Mouse (Mus musculus): Measurements from ENCODE around the gene Palmd. TPM values are rescaled to one million over a fixed set of nuclear protein-coding genes. Genes with fewer than 3 reads are reported as not detected.

Gene Palmd
- 10.4 and 11.1 TPM in 2 replicates for polyA plus RNA-seq (2014; fragmentation: Nextera tagmentation; extraction: Ambion mirVana)

GRCm38 (mm10) chr3:116968540-116968997 is at the start of gene Palmd:
Gene Palmd (minus strand): TSS chr3:116968987.
- ATAC-seq (replicated peaks; ENCODE audit: insufficient number of reproducible peaks, low FRiP score, low TSS enrichment): peak; percentile 67
- no peaks in the 10 kb centered on the region for H3K9me3 ChIP-seq (replicated peaks; ENCODE audit: control insufficient read depth, low read length)
- 3% methylated on average over 17 of the region's 17 CpGs for WGBS (ENCODE audit: insufficient replicate concordance)
- peak within 1 kb of the TSS; percentile 73 for H3K4me2 ChIP-seq
- H3K4me3 ChIP-seq (ENCODE audit: low read depth, low read length): peak within 1 kb of the TSS; percentile 52
- peaks cover 5% of the 10 kb centered on the region; the same call in 1 of the 2 replicates for H3K4me1 ChIP-seq (ENCODE audit: control insufficient read depth, insufficient read depth, low read length)
- H3K27ac ChIP-seq (ENCODE audit: low read depth, low read length): peak within 1 kb of the TSS; percentile 54; the same call in 1 of the 2 replicates
- H3K36me3 ChIP-seq (ENCODE audit: control insufficient read depth, insufficient read depth, low read length): no peaks in the 10 kb centered on the region
- H3K27me3 ChIP-seq (ENCODE audit: control insufficient read depth, insufficient read depth, low read length): no peaks in the 10 kb centered on the region
- peak within 1 kb of the TSS; percentile 72 for H3K9ac ChIP-seq (ENCODE audit: low read depth, low read length)

- no peak for ATAC-seq (replicated peaks; ENCODE audit: insufficient number of reproducible peaks, low FRiP score, low TSS enrichment)
- Histone ChIP-seq H3K9me3 (replicated peaks; ENCODE audit: control insufficient read depth, low read length) (no peaks in the 10 kb centered on the region), H3K27me3 (ENCODE audit: control insufficient read depth, insufficient read depth, low read length) (no peaks in the 10 kb centered on the region), H3K27ac (ENCODE audit: low read depth, low read length) (no peak overlapping the region), H3K4me2 (no peak overlapping the region), H3K4me1 (ENCODE audit: control insufficient read depth, insufficient read depth, low read length) (no peaks in the 10 kb centered on the region), H3K36me3 (ENCODE audit: control insufficient read depth, insufficient read depth, low read length) (no peaks in the 10 kb centered on the region), H3K4me3 (ENCODE audit: low read depth, low read length) (no peak overlapping the region), H3K9ac (ENCODE audit: low read depth, low read length) (no peak overlapping the region)
- 69% methylated on average over 6 of the region's 6 CpGs for WGBS (ENCODE audit: insufficient replicate concordance)
These were observed 41.4 kb upstream of the Palmd start for GRCm38 (mm10) chr3:117010182-117010581.

- no peak overlapping the region for H3K4me3 ChIP-seq (ENCODE audit: low read depth, low read length)
- WGBS (ENCODE audit: insufficient replicate concordance): 75% methylated on average over 6 of the region's 6 CpGs
- H3K9ac ChIP-seq (ENCODE audit: low read depth, low read length): no peak overlapping the region
- no peaks in the 10 kb centered on the region for H3K9me3 ChIP-seq (replicated peaks; ENCODE audit: control insufficient read depth, low read length)
- no peaks in the 10 kb centered on the region for H3K27me3 ChIP-seq (ENCODE audit: control insufficient read depth, insufficient read depth, low read length)
- H3K4me2 ChIP-seq: no peak overlapping the region
- no peaks in the 10 kb centered on the region for H3K36me3 ChIP-seq (ENCODE audit: control insufficient read depth, insufficient read depth, low read length)
- H3K4me1 ChIP-seq (ENCODE audit: control insufficient read depth, insufficient read depth, low read length): no peaks in the 10 kb centered on the region
- no peak for ATAC-seq (replicated peaks; ENCODE audit: insufficient number of reproducible peaks, low FRiP score, low TSS enrichment)
- H3K27ac ChIP-seq (ENCODE audit: low read depth, low read length): no peak overlapping the region
These were observed 38.6 kb upstream of the Palmd start for GRCm38 (mm10) chr3:117007340-117007739.

- 81% methylated on average over 3 of the region's 3 CpGs for WGBS (ENCODE audit: insufficient replicate concordance)
These were observed 37.8 kb upstream of the Palmd start for GRCm38 (mm10) chr3:117006636-117007035.

GRCm38 (mm10) chr3:117003379-117003778 is 34.6 kb upstream of the Palmd start:
- Histone ChIP-seq H3K4me2 (no peak overlapping the region), H3K27ac (ENCODE audit: low read depth, low read length) (no peak overlapping the region), H3K36me3 (ENCODE audit: control insufficient read depth, insufficient read depth, low read length) (no peaks in the 10 kb centered on the region), H3K27me3 (ENCODE audit: control insufficient read depth, insufficient read depth, low read length) (no peaks in the 10 kb centered on the region), H3K9ac (ENCODE audit: low read depth, low read length) (no peak overlapping the region), H3K9me3 (replicated peaks; ENCODE audit: control insufficient read depth, low read length) (no peaks in the 10 kb centered on the region), H3K4me3 (ENCODE audit: low read depth, low read length) (no peak overlapping the region), H3K4me1 (ENCODE audit: control insufficient read depth, insufficient read depth, low read length) (no peaks in the 10 kb centered on the region)
- 55% methylated on average over 6 of the region's 6 CpGs for WGBS (ENCODE audit: insufficient replicate concordance)
- ATAC-seq (replicated peaks; ENCODE audit: insufficient number of reproducible peaks, low FRiP score, low TSS enrichment): no peak

More at GRCm38 (mm10) chr3:117006636-117007035, 37.8 kb upstream of the Palmd start:
- Histone ChIP-seq H3K9me3 (replicated peaks; ENCODE audit: control insufficient read depth, low read length) (no peaks in the 10 kb centered on the region), H3K27me3 (ENCODE audit: control insufficient read depth, insufficient read depth, low read length) (no peaks in the 10 kb centered on the region), H3K4me2 (no peak overlapping the region), H3K27ac (ENCODE audit: low read depth, low read length) (no peak overlapping the region), H3K36me3 (ENCODE audit: control insufficient read depth, insufficient read depth, low read length) (no peaks in the 10 kb centered on the region), H3K4me3 (ENCODE audit: low read depth, low read length) (no peak overlapping the region), H3K4me1 (ENCODE audit: control insufficient read depth, insufficient read depth, low read length) (no peaks in the 10 kb centered on the region), H3K9ac (ENCODE audit: low read depth, low read length) (no peak overlapping the region)
- ATAC-seq (replicated peaks; ENCODE audit: insufficient number of reproducible peaks, low FRiP score, low TSS enrichment): no peak

DNA sequence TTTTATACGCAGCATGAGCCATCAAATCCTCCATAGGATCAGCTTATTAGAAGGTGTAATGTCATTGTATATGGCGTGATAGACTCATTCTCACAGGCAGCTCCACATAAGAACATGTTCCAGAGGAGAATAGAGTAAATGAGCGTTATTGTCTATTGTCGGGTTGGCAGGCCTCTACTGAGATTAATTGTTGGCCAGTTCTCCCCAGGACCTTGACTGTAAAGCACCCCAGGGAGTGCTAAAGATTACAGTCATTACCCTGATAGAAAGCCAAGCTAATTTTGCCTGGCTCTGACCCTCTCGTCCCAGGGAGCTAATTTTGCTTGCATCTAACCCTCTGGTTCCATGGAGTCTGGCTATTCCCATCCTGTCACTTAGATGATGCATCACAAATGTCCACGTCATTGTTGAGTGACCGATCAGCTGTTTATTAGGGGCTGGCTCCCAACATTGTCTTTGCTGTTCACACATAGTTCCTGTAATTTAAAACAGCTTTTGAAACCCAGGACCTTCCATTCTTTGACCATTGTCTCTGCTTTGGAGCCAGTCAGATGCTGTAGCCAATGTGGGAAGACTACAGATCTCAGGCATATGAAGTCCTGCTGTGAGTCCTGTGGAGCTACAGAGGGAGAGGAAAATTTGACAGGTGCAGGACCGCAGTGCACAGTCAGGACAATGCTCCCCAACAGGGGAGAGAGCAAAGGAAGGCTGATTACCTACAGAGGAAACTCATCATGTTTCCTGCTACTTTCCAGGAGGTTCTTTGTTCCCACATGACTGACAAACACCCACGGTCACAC is 33.1 kb upstream of the Palmd start:
- H3K27me3 ChIP-seq (ENCODE audit: control insufficient read depth, insufficient read depth, low read length): no peaks in the 10 kb centered on the region
- WGBS (ENCODE audit: insufficient replicate concordance): 55% methylated on average over 9 of the region's 9 CpGs
- H3K27ac ChIP-seq (ENCODE audit: low read depth, low read length): no peak overlapping the region
- H3K36me3 ChIP-seq (ENCODE audit: control insufficient read depth, insufficient read depth, low read length): no peaks in the 10 kb centered on the region
- H3K4me1 ChIP-seq (ENCODE audit: control insufficient read depth, insufficient read depth, low read length): no peaks in the 10 kb centered on the region
- no peak for ATAC-seq (replicated peaks; ENCODE audit: insufficient number of reproducible peaks, low FRiP score, low TSS enrichment)
- H3K4me2 ChIP-seq: no peak overlapping the region
- H3K4me3 ChIP-seq (ENCODE audit: low read depth, low read length): no peak overlapping the region
- H3K9ac ChIP-seq (ENCODE audit: low read depth, low read length): no peak overlapping the region
- H3K9me3 ChIP-seq (replicated peaks; ENCODE audit: control insufficient read depth, low read length): no peaks in the 10 kb centered on the region

DNA sequence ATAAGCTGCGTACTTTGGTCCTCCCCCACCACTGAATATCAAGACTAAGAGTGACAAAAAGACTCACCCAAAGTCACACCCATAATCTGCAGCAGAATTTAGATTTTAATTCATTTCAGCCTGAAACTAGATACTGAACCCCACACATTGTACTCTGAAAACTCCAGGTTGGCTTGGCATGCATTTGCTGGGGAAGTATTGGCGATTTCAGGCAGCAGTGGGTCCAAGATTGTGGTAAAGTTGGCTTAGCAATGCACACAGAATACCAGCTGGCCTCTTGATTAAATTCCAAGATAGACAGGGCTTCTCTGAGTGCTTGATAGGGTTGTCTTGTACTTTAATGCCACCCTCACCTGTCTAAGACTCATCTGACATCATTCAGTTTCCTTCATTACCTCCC is 24.2 kb upstream of the Palmd start:
- Histone ChIP-seq H3K27ac (ENCODE audit: low read depth, low read length) (no peak overlapping the region), H3K4me1 (ENCODE audit: control insufficient read depth, insufficient read depth, low read length) (no peaks in the 10 kb centered on the region), H3K36me3 (ENCODE audit: control insufficient read depth, insufficient read depth, low read length) (no peaks in the 10 kb centered on the region), H3K9me3 (replicated peaks; ENCODE audit: control insufficient read depth, low read length) (no peaks in the 10 kb centered on the region), H3K9ac (ENCODE audit: low read depth, low read length) (no peak overlapping the region), H3K4me3 (ENCODE audit: low read depth, low read length) (no peak overlapping the region), H3K4me2 (no peak overlapping the region), H3K27me3 (ENCODE audit: control insufficient read depth, insufficient read depth, low read length) (no peaks in the 10 kb centered on the region)
- no peak for ATAC-seq (replicated peaks; ENCODE audit: insufficient number of reproducible peaks, low FRiP score, low TSS enrichment)
- 76% methylated on average over 2 of the region's 2 CpGs for WGBS (ENCODE audit: insufficient replicate concordance)

DNA sequence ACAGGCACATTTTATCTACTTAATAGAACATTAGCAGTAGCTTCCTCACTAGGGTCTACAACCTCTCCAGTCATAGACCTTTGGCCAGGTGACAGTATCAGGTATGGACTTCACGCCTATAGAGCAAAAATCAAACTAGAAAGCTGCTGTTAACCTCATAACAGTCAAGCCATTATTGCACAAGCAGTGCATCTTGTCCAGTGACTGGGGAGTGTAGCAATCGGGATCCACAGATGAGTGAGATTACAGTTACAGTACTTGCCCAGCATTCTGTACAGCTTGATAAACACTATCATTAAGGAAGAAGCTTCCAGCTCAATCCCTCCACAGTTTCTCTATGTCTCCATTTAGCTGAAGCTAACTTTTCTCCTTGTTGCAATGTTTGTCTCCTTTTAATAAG is 22.4 kb upstream of the Palmd start:
- no peak for ATAC-seq (replicated peaks; ENCODE audit: insufficient number of reproducible peaks, low FRiP score, low TSS enrichment)
- H3K9ac ChIP-seq (ENCODE audit: low read depth, low read length): no peak overlapping the region
- no peak overlapping the region for H3K27ac ChIP-seq (ENCODE audit: low read depth, low read length)
- H3K9me3 ChIP-seq (replicated peaks; ENCODE audit: control insufficient read depth, low read length): no peaks in the 10 kb centered on the region
- WGBS (ENCODE audit: insufficient replicate concordance): 71% methylated on average over 2 of the region's 2 CpGs
- no peaks in the 10 kb centered on the region for H3K27me3 ChIP-seq (ENCODE audit: control insufficient read depth, insufficient read depth, low read length)
- H3K36me3 ChIP-seq (ENCODE audit: control insufficient read depth, insufficient read depth, low read length): no peaks in the 10 kb centered on the region
- H3K4me1 ChIP-seq (ENCODE audit: control insufficient read depth, insufficient read depth, low read length): no peaks in the 10 kb centered on the region
- H3K4me2 ChIP-seq: no peak overlapping the region
- no peak overlapping the region for H3K4me3 ChIP-seq (ENCODE audit: low read depth, low read length)

DNA sequence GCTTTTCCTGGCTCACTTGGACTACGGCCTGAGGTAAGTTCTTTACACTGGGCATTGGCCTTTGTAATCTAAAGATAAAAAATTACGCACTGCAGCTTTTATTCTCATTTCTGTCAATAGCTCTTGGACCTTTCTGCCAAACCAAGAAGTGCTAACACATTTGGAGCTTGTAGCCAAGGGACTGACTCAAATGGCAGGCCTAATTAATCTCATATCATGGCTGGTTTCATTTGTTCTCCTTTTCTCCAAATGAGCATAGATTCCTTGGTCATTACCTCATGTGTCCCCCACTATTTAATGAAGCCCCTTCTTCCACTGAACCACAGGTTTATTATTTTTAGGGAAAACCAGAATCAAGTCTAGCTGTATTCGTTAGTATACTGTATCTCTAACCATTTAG is 19.4 kb upstream of the Palmd start:
- no peak overlapping the region for H3K9ac ChIP-seq (ENCODE audit: low read depth, low read length)
- H3K36me3 ChIP-seq (ENCODE audit: control insufficient read depth, insufficient read depth, low read length): no peaks in the 10 kb centered on the region
- H3K4me2 ChIP-seq: no peak overlapping the region
- 80% methylated on average over 3 of the region's 3 CpGs for WGBS (ENCODE audit: insufficient replicate concordance)
- H3K27me3 ChIP-seq (ENCODE audit: control insufficient read depth, insufficient read depth, low read length): no peaks in the 10 kb centered on the region
- H3K4me3 ChIP-seq (ENCODE audit: low read depth, low read length): no peak overlapping the region
- ATAC-seq (replicated peaks; ENCODE audit: insufficient number of reproducible peaks, low FRiP score, low TSS enrichment): no peak
- no peaks in the 10 kb centered on the region for H3K9me3 ChIP-seq (replicated peaks; ENCODE audit: control insufficient read depth, low read length)
- H3K27ac ChIP-seq (ENCODE audit: low read depth, low read length): no peak overlapping the region
- H3K4me1 ChIP-seq (ENCODE audit: control insufficient read depth, insufficient read depth, low read length): no peaks in the 10 kb centered on the region

Data from heart, embryonic 11.5 days (tissue).